Mouse (Mus musculus): Measurements from ENCODE around the gene Nalcn. TPM values are rescaled to one million over a fixed set of nuclear protein-coding genes. Genes with fewer than 3 reads are reported as not detected.

Nalcn gene
- polyA plus RNA-seq, 1 experiment from 2014 or later: 3.4 TPM

GRCm38 (mm10) chr14:123462026-123462425, 164.9 kb downstream of the Nalcn start:
- Histone ChIP-seq H3K4me3 (ENCODE audit: low read depth, low read length) (no peak overlapping the region), H3K27ac (ENCODE audit: low read length) (no peak overlapping the region), H3K36me3 (ENCODE audit: control insufficient read depth, insufficient read depth, low read length) (no peaks in the 10 kb centered on the region), H3K4me2 (replicated peaks; ENCODE audit: low read depth, low read length) (no peak overlapping the region), H3K9ac (replicated peaks; ENCODE audit: low read depth, low read length) (no peak overlapping the region), H3K9me3 (ENCODE audit: control insufficient read depth, low read depth, low read length) (no peaks in the 10 kb centered on the region), H3K27me3 (ENCODE audit: control insufficient read depth, insufficient read depth, low read length) (no peaks in the 10 kb centered on the region), H3K4me1 (ENCODE audit: control insufficient read depth, insufficient read depth, low read length) (no peaks in the 10 kb centered on the region)
- no peak for ATAC-seq (ENCODE audit: insufficient number of reproducible peaks, insufficient read depth, low FRiP score, low read depth)
- 80% methylated on average over 1 of the region's 1 CpGs for WGBS

GRCm38 (mm10) chr14:123446031-123446430, 180.9 kb downstream of the Nalcn start:
- ATAC-seq (ENCODE audit: insufficient number of reproducible peaks, insufficient read depth, low FRiP score, low read depth): no peak
- no peaks in the 10 kb centered on the region for H3K9me3 ChIP-seq (ENCODE audit: control insufficient read depth, low read depth, low read length)
- H3K27ac ChIP-seq (ENCODE audit: low read length): no peak overlapping the region
- H3K9ac ChIP-seq (replicated peaks; ENCODE audit: low read depth, low read length): no peak overlapping the region
- no peak overlapping the region for H3K4me3 ChIP-seq (ENCODE audit: low read depth, low read length)
- no peaks in the 10 kb centered on the region for H3K27me3 ChIP-seq (ENCODE audit: control insufficient read depth, insufficient read depth, low read length)
- WGBS: 73% methylated on average over 1 of the region's 1 CpGs
- H3K4me1 ChIP-seq (ENCODE audit: control insufficient read depth, insufficient read depth, low read length): no peaks in the 10 kb centered on the region
- no peak overlapping the region for H3K4me2 ChIP-seq (replicated peaks; ENCODE audit: low read depth, low read length)
- H3K36me3 ChIP-seq (ENCODE audit: control insufficient read depth, insufficient read depth, low read length): no peaks in the 10 kb centered on the region

- H3K9me3 ChIP-seq (ENCODE audit: control insufficient read depth, low read depth, low read length): no peaks in the 10 kb centered on the region
- no peaks in the 10 kb centered on the region for H3K36me3 ChIP-seq (ENCODE audit: control insufficient read depth, insufficient read depth, low read length)
- H3K4me1 ChIP-seq (ENCODE audit: control insufficient read depth, insufficient read depth, low read length): no peaks in the 10 kb centered on the region
- WGBS: 74% methylated on average over 3 of the region's 3 CpGs
- no peak overlapping the region for H3K4me3 ChIP-seq (ENCODE audit: low read depth, low read length)
- ATAC-seq (ENCODE audit: insufficient number of reproducible peaks, insufficient read depth, low FRiP score, low read depth): no peak
- H3K4me2 ChIP-seq (replicated peaks; ENCODE audit: low read depth, low read length): no peak overlapping the region
- no peak overlapping the region for H3K9ac ChIP-seq (replicated peaks; ENCODE audit: low read depth, low read length)
- H3K27me3 ChIP-seq (ENCODE audit: control insufficient read depth, insufficient read depth, low read length): no peaks in the 10 kb centered on the region
- no peak overlapping the region for H3K27ac ChIP-seq (ENCODE audit: low read length)
Observed at GRCm38 (mm10) chr14:123435542-123435941, 191.4 kb downstream of the Nalcn start.

- Histone ChIP-seq H3K9me3 (ENCODE audit: control insufficient read depth, low read depth, low read length) (no peaks in the 10 kb centered on the region), H3K9ac (replicated peaks; ENCODE audit: low read depth, low read length) (no peak overlapping the region), H3K4me1 (ENCODE audit: control insufficient read depth, insufficient read depth, low read length) (no peaks in the 10 kb centered on the region), H3K4me2 (replicated peaks; ENCODE audit: low read depth, low read length) (no peak overlapping the region), H3K4me3 (ENCODE audit: low read depth, low read length) (no peak overlapping the region), H3K27ac (ENCODE audit: low read length) (no peak overlapping the region), H3K36me3 (ENCODE audit: control insufficient read depth, insufficient read depth, low read length) (no peaks in the 10 kb centered on the region), H3K27me3 (ENCODE audit: control insufficient read depth, insufficient read depth, low read length) (no peaks in the 10 kb centered on the region)
- 85% methylated on average over 7 of the region's 7 CpGs for WGBS
- ATAC-seq (ENCODE audit: insufficient number of reproducible peaks, insufficient read depth, low FRiP score, low read depth): no peak
Observed at GRCm38 (mm10) chr14:123376167-123376855, 250.6 kb downstream of the Nalcn start.

GRCm38 (mm10) chr14:123371522-123371921, 255.4 kb downstream of the Nalcn start:
- no peak overlapping the region for H3K27ac ChIP-seq (ENCODE audit: low read length)
- no peaks in the 10 kb centered on the region for H3K36me3 ChIP-seq (ENCODE audit: control insufficient read depth, insufficient read depth, low read length)
- H3K9ac ChIP-seq (replicated peaks; ENCODE audit: low read depth, low read length): no peak overlapping the region
- H3K27me3 ChIP-seq (ENCODE audit: control insufficient read depth, insufficient read depth, low read length): no peaks in the 10 kb centered on the region
- WGBS: 18% methylated on average over 9 of the region's 9 CpGs
- ATAC-seq (ENCODE audit: insufficient number of reproducible peaks, insufficient read depth, low FRiP score, low read depth): peak; percentile 65; the same call in 1 of the 2 replicates
- H3K4me1 ChIP-seq (ENCODE audit: control insufficient read depth, insufficient read depth, low read length): no peaks in the 10 kb centered on the region
- H3K4me3 ChIP-seq (ENCODE audit: low read depth, low read length): no peak overlapping the region
- H3K9me3 ChIP-seq (ENCODE audit: control insufficient read depth, low read depth, low read length): no peaks in the 10 kb centered on the region
- no peak overlapping the region for H3K4me2 ChIP-seq (replicated peaks; ENCODE audit: low read depth, low read length)

GRCm38 (mm10) chr14:123359691-123360090, 267.3 kb downstream of the Nalcn start:
- Histone ChIP-seq H3K27me3 (ENCODE audit: control insufficient read depth, insufficient read depth, low read length) (no peaks in the 10 kb centered on the region), H3K4me1 (ENCODE audit: control insufficient read depth, insufficient read depth, low read length) (no peaks in the 10 kb centered on the region), H3K4me3 (ENCODE audit: low read depth, low read length) (no peak overlapping the region), H3K9ac (replicated peaks; ENCODE audit: low read depth, low read length) (no peak overlapping the region), H3K4me2 (replicated peaks; ENCODE audit: low read depth, low read length) (no peak overlapping the region), H3K9me3 (ENCODE audit: control insufficient read depth, low read depth, low read length) (no peaks in the 10 kb centered on the region), H3K36me3 (ENCODE audit: control insufficient read depth, insufficient read depth, low read length) (no peaks in the 10 kb centered on the region), H3K27ac (ENCODE audit: low read length) (no peak overlapping the region)
- ATAC-seq (ENCODE audit: insufficient number of reproducible peaks, insufficient read depth, low FRiP score, low read depth): no peak
- 98% methylated on average over 1 of the region's 1 CpGs for WGBS

- 9% methylated on average over 6 of the region's 6 CpGs for WGBS
- no peaks in the 10 kb centered on the region for H3K4me1 ChIP-seq (ENCODE audit: control insufficient read depth, insufficient read depth, low read length)
- H3K9ac ChIP-seq (replicated peaks; ENCODE audit: low read depth, low read length): no peak overlapping the region
- ATAC-seq (ENCODE audit: insufficient number of reproducible peaks, insufficient read depth, low FRiP score, low read depth): no peak
- H3K27me3 ChIP-seq (ENCODE audit: control insufficient read depth, insufficient read depth, low read length): no peaks in the 10 kb centered on the region
- no peak overlapping the region for H3K4me2 ChIP-seq (replicated peaks; ENCODE audit: low read depth, low read length)
- H3K4me3 ChIP-seq (ENCODE audit: low read depth, low read length): no peak overlapping the region
- H3K9me3 ChIP-seq (ENCODE audit: control insufficient read depth, low read depth, low read length): no peaks in the 10 kb centered on the region
- no peak overlapping the region for H3K27ac ChIP-seq (ENCODE audit: low read length)
- no peaks in the 10 kb centered on the region for H3K36me3 ChIP-seq (ENCODE audit: control insufficient read depth, insufficient read depth, low read length)
Observed at GRCm38 (mm10) chr14:123352973-123353372, 274.0 kb downstream of the Nalcn start.

- no peak overlapping the region for H3K9ac ChIP-seq (replicated peaks; ENCODE audit: low read depth, low read length)
- 45% methylated on average over 1 of the region's 1 CpGs for WGBS
- no peak overlapping the region for H3K4me3 ChIP-seq (ENCODE audit: low read depth, low read length)
- ATAC-seq (ENCODE audit: insufficient number of reproducible peaks, insufficient read depth, low FRiP score, low read depth): no peak
- no peak overlapping the region for H3K27ac ChIP-seq (ENCODE audit: low read length)
- H3K9me3 ChIP-seq (ENCODE audit: control insufficient read depth, low read depth, low read length): no peaks in the 10 kb centered on the region
- H3K36me3 ChIP-seq (ENCODE audit: control insufficient read depth, insufficient read depth, low read length): no peaks in the 10 kb centered on the region
- no peaks in the 10 kb centered on the region for H3K4me1 ChIP-seq (ENCODE audit: control insufficient read depth, insufficient read depth, low read length)
- no peaks in the 10 kb centered on the region for H3K27me3 ChIP-seq (ENCODE audit: control insufficient read depth, insufficient read depth, low read length)
- no peak overlapping the region for H3K4me2 ChIP-seq (replicated peaks; ENCODE audit: low read depth, low read length)
Observed at GRCm38 (mm10) chr14:123331841-123332240, 295.1 kb downstream of the Nalcn start.

GRCm38 (mm10) chr14:123314369-123314768, 312.6 kb downstream of the Nalcn start:
- Histone ChIP-seq H3K27ac (ENCODE audit: low read length) (no peak overlapping the region), H3K4me1 (ENCODE audit: control insufficient read depth, insufficient read depth, low read length) (no peaks in the 10 kb centered on the region), H3K4me2 (replicated peaks; ENCODE audit: low read depth, low read length) (no peak overlapping the region), H3K4me3 (ENCODE audit: low read depth, low read length) (no peak overlapping the region), H3K36me3 (ENCODE audit: control insufficient read depth, insufficient read depth, low read length) (no peaks in the 10 kb centered on the region), H3K9me3 (ENCODE audit: control insufficient read depth, low read depth, low read length) (no peaks in the 10 kb centered on the region), H3K27me3 (ENCODE audit: control insufficient read depth, insufficient read depth, low read length) (no peaks in the 10 kb centered on the region), H3K9ac (replicated peaks; ENCODE audit: low read depth, low read length) (no peak overlapping the region)
- 45% methylated on average over 1 of the region's 1 CpGs for WGBS
- no peak for ATAC-seq (ENCODE audit: insufficient number of reproducible peaks, insufficient read depth, low FRiP score, low read depth)
